Mouse (Mus musculus) left cerebral cortex, adult 9 months (tissue): ENCODE measurements around the gene Tnfaip2.

Experiments
- DNase-seq, 2 experiments: peaks; one replicate each; pipeline ENCODE4 v3.0.0; 2022; ENCODE audit warnings: low spot score in 2 of 2

The Tnfaip2 gene

DNA sequence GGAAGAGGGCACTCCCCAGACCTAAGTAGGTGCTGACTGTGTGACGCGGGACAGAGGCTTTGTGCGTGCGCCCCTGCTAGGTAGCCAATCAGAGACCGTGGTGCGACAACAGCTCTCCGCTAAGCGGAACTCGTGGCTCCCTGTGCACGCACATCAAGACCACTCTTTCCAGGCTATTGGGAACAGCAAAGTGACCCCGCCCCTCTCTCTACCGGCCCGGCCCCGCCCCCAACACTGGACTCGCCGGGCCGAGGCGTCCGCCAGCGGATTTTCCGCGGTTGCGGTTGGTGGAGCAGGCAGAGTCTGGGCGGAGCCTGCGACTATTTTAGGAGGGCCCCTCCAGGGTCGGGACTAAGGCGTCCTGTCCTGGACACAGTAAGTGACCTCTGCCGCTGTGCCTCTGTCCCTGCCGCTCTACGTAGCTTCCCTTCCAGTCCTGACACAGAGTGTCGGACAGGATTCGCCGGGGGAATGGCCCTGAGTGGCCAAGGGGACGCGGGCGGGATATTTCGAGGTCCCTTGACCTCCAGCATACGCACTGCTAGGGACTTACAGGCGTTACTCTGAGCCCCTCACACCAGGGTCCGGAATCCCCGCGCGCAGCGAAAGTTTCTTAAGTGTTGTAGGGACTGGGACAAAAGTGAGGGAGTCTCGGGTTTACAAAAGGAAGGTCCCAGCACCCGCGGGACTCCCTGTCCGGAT lies at the start of gene Tnfaip2:
Tnfaip2 (plus strand) TSS at position 161 of the 702 bp plus-strand sequence.
- DNase-seq: no peak

DNA sequence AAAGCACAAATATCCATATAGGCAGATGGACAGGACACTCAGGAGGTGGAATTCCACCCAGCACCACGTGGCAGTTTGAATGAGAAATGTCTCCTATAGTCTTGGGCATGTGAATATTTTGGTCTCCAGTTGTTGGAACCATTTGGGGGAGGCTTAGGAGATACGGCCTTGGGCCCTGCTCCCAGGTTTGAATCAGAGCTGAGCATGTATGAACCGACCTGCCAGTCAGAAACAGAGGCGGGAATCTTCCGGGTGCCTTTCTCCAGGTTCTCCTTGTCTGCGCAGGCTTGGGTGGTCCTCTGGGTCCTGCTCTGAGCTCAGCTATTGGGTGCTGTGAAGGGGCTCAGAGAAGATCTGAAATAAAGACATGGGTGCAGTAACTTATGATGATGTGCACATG lies 48.3 kb upstream of the Tnfaip2 start:
- DNase-seq: no peak

DNA sequence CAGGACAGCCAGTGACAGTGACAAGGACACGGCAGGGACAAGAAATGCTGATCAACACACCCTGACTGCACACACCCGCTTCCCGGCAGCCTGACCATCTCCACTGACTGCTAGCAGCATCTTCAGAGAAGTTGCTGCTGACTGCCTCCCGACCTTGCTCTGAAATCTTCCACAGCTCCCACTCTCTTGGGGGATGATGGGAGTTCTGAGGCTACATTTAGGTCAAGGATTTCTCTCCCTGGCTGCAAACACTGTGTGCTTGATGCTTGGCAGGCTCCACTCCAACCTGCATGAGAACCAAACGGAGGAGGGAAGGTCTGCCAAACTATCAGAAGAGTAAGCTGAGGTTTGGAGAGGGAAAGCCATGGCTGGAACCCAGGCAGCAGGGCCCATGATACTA lies 45.3 kb upstream of the Tnfaip2 start:
- no peak for DNase-seq

DNA sequence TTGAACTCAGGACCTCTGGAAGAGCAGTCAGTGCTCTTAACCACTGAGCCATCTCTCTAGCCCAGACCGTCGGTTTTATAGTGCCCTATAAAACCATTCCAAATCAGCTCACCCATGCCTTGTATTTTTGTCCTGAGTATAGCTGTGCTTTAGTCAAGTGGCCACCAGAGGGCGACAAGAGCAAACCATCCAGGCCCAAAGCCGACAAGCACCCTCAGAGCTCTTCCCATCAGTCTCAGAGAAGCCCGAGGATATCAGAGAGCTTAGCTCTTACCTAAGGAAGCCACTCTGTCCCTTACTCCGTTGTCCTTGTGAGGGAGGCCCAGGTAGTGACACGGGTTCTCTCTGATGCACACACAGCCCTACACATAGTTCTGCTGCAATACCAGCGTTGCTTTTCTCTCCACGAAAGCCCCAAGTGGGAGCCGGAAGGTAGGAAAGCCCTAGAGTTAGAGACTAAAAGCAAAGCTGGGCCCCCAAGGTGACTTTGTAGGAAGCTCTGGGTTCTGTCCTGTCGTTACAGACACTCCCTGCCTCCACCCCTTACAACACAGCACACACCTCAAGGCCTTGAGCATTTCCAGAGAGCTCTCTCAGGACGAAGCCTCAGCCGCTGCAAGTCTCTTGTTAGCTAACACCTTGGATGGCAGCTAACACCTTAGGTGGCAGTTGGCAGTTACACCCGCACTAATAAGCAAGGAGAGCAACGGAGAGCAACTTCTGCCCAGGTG lies 40.6 kb upstream of the Tnfaip2 start:
- DNase-seq: peak in 1 of 2 experiments; percentile 81

DNA sequence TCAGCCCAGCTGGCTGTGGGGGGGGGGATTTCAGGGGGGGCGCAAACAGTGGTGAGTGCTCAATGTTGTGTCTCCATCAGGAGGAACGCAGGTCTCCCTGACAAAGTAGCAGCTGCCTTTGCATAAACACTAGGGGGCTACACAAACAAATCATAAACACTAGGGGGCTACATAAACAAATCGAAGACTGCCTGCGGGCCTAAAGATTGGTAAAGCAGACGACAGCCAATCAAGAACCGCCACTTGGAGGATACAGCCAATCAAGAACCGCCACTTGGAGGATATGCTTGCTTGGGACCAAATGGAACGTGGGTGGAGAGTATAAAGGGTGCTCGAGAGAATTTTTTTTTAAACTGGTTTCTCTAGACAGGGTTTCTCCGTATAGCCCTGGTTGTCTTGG lies 37.4 kb upstream of the Tnfaip2 start:
- no peak for DNase-seq

DNA sequence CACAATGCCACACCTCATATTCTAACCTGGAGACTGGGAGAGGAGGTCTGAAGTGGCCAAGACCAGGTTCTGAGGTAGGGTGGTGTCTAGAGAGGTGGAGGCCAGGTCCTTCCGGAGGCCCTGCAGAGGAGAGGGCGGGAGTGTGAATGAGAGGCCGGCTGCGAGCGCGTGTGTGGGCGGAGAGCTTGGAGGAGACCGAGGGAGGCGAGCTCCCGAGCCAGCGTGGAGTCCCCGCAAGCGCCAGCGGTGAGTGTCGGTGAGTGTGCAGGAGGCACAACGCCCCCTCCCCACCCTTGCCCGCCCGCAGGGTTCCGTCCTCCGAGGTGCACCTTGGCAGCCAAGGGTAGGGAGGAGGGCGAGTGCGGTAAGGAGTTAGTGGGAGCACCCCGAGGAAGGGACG lies 35.6 kb upstream of the Tnfaip2 start, which contains the start of gene Lbhd2:
Lbhd2 (plus strand) TSS at position 188 of the 400 bp plus-strand sequence.
- DNase-seq: no peak

DNA sequence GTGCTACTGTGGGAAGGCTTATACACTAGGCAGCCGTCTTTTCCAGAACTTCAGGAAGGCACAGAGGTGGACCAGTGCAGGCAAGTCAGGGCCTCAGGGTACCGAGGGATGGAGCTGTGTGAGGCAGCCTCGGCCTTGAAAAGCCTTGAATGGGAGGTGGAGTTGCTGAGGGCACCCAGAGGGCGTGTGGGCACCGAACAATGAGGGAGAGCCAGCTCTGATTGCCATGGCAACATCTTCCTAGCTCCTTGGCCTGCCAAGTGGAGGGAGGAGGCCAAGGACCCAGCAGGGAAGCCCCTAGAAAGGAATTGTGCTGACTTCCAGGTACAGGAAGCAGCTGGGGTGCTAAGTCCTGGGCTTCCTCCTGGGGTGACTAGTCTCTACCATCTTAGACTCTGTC lies 32.7 kb upstream of the Tnfaip2 start:
- DNase-seq: no peak

DNA sequence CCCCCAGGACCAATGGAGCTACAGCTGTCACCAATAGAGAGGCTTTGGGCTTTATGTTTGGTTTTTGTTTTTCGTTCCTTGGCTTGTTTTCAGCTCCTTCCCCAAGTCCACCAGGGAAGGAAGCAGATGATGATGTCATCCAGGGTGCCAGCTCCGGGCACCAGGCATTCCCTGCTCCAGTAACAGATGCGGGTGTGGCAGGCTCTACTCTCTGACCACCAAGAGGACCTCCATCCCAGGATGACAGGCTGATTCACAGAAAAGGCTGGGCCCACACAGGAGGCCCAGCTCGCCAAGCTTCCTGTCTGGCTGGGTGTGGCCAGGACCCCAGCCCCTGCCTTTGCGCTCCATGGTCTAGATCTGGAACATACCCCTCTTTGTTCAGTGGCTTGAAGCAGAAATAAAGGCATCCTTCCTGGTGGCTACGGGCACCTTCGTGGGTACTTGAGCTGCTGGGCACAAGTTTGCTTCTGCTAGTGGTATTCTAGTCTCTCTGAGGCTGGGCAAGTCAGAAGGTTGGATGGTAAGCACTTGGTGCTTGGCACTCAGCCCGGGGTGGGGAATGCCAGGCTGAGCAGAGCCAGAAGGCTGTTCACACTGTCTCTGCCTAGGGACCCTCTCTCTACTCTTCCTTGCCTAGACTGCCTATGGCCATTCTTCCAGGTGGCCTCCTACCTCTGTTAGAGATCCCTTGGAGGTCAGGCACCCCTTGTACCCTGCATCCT lies 30.5 kb upstream of the Tnfaip2 start:
- no peak for DNase-seq

DNA sequence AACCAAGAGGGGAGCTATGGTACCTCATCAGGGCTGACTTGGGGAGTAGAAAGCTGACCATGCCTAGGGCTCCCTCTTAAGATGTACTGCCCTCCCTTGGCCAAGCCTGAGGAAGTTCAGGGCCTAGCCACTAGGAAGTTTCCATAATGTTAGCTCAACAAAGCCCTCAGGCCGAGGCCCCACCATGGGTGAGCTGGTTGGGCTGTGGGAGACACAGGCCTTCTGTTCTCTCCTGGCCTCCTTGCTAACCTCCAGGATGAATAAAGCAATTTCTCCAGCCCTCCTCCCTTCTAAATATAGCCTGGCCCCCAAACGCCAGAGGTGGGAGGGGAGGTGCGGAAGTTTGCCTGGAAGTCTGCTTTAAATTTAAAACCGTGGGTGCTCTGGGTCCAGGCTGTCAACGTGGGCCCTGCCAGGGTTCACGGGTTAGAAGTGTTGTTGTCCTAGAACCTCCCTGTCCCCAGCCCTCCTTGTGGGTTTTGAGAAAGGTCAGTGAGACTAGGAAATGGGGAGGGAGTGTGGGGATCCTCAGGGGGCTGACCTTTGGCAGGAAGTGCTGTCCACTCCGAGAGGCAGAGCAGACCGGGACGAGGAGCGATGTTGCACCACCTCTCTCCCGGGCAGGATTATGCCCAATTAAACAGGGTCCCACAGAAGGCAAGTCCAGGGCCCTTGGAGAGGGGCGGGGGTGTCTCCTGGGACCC lies 29.5 kb upstream of the Tnfaip2 start:
- DNase-seq: no peak

DNA sequence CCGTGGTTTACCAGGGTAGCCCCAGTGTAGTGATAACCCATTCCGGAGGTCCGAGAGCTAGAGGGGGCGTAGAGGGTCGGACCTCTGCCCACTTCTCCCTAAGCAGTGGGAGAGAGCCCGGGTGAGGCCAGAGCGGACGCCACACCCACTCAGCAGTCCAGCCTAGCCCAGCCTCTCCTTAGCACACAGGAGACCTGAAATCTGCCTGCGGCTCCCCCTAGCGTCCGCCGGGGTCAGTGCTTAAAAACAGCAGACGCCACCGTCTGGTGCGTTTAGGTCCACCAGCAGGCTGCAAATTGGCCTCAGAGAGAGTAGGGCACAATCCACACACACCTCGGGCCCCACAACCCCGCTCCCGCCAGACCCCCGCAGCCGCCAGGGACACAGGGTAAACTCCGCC lies 29.0 kb upstream of the Tnfaip2 start:
- peak in 1 of 2 experiments; percentile 90 for DNase-seq

DNA sequence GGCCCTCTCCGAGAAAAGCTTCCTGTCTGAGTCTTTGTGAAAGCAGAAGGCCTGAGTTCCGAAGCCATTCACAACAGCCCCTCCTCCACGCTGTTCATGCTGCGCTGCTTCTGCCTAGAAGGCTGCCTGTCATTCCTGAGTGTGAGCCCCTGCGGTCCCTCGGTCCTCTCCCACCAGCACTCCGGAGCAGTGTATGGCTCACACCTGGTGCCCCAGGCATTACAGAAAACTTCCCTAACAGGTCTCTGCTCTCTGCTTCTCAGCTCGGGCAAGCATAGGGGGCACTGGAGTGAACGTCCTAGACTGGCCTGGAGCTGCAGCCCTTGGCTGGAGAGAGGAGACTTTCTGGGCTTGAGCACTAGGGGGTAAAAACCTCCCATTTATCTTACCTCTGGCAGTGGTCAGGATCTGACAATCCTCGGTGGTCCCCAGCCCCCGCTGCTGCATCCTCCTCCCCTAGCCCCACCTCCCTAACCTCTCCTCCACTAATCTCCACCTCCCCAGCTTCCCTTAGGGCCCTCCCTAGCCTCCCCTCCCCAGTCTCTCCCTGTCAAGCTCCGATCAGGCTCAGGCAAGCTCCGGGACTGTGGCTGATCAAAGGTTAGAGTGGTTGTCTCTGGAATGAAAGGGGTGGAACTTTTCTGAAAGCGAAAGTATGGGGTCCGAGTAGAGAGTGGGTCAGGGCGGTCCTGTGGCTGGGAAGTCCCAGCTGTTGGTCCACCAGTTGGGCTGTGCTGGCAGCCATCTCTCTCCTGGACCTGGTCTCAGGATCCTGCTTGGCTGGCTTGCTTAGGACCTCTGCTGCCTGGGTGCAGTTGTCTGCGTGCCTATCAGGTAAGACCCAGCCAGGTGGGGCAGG lies 25.1 kb upstream of the Tnfaip2 start, which contains the start of gene Exoc3l4:
Exoc3l4 (plus strand) TSS at position 97 of the 859 bp plus-strand sequence.
- DNase-seq: no peak

DNA sequence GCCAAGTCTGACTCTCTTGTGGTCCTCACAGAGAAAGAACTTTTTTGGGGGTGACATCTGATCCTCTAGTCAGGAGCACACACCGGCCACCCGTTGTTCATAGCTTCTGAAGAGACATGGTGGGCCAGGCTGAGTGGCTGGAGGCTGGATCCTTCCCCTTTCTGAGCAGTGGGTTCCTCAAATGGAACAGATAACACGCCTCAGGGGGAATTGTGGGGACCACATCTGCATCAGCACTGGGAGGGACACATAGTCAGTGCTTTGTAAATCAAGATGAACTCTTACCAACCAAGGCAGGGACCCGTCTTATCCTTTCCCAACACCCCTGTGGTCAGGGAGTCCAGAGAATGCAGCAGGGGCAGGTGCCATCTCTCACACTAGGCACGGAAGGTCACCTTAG lies 22.4 kb upstream of the Tnfaip2 start:
- no peak for DNase-seq

DNA sequence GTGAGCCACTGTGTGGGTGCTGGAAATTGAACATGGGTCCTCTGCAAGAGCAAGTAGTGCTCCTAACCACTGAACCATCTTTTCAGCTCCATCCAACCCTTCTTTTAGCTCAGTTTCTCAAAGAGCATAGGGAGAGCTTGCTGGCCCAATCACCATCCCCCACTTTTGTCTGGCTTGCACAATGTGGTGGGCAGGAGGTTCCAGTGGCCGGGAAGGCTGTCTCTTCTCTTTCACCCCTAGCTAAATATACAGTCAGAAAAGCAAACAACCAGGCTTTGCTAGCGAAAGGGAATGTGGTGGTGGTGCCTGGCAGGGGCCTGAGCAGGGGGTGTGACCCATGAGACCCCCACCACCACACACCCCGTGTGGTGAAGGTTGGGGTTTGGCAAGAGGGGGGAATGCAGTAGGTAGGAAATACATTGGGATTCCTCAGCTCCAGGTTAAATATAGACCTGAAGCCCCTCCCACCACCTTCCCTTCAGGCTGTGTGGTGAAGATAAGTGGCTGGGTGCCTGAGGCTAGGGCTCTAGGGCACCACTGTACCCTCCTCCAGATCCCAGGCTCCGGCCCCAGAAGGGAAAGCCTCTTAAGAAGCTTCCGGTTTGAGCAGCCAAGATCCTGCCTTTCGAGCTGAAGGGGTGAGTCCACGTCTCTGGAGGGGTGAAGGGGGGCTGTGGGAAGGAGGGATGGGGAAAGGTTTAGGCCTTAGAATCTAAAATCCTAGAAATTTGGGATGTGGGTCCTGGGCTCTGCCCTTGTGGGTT lies 21.1 kb upstream of the Tnfaip2 start:
- DNase-seq: no peak

DNA sequence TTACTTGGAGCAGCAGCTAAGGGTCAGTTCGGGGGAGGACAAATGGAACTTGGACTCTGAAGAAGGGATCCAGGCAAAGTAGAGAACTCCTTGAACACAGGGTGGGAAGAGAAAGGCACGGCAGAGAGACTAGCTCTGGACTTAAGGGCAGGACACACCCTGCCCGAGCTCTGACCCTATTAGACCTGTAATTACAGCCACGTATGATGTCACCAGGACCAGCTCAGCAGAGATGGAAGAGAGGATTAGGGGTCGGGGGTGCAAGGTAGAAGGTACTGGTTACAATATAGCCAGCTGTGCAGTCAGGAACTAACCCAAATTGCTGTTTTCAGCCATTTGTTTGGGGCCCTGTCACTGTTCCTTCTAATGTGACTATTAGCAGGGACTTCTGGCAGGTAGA lies 19.4 kb upstream of the Tnfaip2 start:
- DNase-seq: no peak

DNA sequence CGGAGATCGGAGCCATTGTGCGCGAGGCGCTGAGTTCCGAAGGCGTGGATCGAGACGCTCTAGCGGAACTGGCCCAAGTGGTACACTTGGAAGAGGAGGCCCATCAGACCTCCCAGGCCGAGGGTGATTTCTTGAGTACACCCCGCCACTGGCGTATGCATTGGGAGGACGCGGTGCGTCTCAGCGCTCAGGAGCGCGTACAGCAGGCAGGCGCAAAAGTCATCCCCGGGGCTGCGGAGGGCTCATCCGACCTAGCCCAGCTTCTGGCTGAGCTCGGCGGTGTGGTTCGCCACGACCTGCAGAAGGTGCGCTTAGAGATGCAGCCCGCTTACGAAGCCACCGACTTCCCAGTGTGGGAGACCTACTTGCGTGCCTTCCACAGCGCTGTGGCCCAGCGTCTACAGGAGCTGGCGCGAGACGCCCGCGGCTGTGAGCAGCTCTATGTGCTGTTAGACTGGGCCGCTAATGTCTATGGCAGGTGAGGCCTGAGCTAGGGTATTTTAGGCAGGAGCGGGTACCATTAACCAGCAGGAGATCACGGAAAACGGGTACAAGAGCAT lies 18.6 kb upstream of the Tnfaip2 start:
- no peak for DNase-seq

DNA sequence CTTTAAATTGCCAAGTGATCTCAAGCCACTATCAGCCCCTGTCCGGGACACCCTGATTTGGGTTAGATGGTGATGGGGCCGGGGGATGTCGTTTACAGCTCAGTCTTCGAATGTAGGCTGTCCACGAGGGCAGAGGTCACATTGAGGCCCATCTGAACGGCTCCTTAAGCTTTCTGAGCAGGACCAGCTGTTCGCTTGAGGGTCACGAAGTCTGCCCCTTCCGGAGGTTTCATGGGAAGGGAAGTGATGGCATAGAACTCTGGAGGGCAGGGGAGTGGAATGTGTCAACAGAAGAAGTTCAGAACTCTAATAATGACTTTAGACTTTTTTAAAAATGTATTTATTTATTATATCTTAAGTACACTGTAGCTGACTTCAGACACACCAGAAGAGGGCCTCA lies 17.7 kb upstream of the Tnfaip2 start:
- DNase-seq: no peak

DNA sequence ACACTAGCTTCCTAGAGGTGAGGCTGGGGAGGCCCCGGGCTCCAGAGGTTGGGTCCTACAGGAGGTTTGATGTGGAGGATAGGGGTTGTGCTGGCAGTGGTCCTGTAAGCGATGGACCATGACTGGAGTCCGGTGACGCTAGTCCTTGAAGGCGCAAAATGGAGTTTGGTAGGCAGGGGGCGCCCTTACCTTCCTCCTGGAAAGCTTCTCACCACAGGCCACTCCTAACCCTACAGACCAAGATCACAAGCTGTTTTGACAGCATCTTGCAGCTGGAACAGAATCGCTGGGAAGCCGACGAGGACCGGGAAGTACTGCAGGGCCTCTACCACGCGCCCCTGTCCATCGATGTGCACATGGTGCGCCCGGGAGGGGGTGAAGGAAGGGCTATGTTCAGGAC lies 17.0 kb upstream of the Tnfaip2 start:
- DNase-seq: peak in 1 of 2 experiments; percentile 88

DNA sequence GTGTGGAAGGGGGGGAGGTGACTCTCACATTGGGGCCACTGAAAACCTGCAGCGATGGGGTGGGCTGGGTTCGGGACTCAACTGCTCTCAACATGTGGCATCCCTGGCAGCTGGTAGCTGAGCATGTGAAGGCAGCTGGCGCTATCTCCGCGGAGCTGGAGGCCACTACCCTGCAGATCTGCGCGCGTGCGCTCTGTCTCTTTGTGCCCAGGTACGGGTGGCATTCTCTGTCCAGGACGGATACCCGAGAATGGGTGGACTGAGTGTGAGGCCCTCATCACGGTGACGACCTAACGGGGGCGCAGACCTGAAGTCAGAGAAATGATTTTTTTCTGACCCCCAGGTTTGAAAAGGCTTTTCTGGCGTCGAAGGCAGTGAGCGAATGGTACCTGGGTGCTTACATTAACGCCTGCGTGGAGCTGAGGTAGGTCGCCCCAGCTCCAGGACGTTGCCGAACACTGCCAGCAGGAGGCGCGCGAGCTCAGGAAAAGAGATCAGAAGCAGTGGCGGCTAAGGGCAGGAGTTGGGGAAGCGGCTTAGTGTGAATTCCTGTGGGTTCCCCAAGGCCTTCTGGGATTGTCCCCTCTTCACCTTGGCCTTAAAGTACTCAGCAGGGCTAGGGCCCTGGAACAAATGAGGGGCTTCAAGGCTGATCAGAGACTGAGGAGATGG lies 16.3 kb upstream of the Tnfaip2 start:
- DNase-seq: peak; percentile 48 to 96

DNA sequence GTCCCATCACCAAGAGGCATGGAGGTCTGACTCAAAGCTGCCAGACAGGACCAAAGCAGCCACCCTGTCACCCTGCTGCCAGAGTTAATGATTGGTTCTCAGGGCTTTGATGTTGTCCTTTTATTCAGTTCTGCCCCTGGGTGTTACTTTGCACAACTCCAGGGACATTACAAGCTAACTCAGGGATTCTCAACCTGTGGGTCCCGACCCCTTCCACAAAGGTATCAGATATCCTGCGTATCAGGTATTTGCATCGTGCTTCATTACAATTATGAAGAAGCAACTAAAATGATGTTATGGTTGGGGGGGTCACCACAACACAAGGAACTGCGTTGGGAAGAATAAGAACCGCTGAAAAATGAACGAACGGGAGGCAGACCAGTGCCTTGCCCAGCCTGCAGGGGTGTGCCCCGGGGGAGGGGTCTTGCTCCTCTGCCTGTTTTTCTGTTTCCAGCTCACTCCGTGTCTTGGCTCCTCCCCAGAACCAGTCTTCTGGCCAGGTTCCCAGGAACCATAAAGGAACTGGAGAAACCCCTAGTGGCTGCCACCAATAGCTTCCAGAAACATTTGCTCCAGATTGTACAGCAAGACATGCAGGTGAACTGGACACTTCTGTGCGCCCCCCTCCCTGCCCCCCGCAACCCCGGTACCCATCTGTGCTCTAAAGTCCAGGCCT lies 14.7 kb upstream of the Tnfaip2 start:
- no peak for DNase-seq
